ENCODE assay signal across 8 mouse cellular contexts in the genomic region with DNA sequence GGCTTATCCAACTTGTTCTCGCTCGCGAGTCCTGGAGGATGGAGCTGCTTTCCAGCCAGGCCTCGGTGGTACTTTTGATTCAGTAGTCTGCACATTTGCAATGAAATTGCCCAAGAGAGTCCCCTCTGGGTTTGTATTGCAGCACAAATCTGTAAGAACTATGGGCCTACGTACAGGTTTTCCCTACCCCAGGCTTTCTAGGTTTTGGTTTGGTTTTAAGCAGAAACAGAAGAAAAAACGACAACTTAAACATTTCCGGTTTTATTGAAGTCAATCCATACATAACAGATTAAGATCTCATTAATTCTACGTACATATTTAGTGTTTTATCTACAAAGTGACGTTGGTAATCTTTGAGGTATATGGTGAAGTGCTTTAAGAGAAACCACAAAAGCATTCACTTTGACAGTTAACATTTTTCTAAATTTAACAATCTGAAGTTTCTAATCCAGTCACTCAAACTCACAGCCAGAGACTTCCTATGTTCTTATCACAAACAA. TPM values are rescaled to one million over a fixed set of nuclear protein-coding genes. Genes with fewer than 3 reads are reported as not detected.
A peak's percentile ranks its signal among the peaks of the same experiment; 100 is the strongest.
DNase-seq lines count a peak whose midpoint lies in the region; ATAC-seq and TF ChIP-seq lines count a peak whose summit lies in the region.

No protein-coding gene starts in this region.

- H3K4me2 ChIP-seq in heart, embryonic 12.5 days = peak overlapping the region; percentile 100
- peak overlapping the region; percentile 100 for H3K4me2 ChIP-seq in forebrain, embryonic 15.5 days (replicated peaks)
- peak overlapping the region; percentile 86 for H3K4me2 ChIP-seq in liver, embryonic 14.5 days (ENCODE audit: low read depth)

- TF ChIP-seq EP300 in liver, embryonic 14.5 days (IDR thresholded peaks at IDR 0.05; ENCODE audit: low read depth) = no peak

- no peak for ATAC-seq in heart, embryonic 12.5 days (ENCODE audit: insufficient number of reproducible peaks, low FRiP score)
- ATAC-seq in forebrain, embryonic 15.5 days (replicated peaks) = no peak
- ATAC-seq in liver, embryonic 14.5 days (ENCODE audit: insufficient read depth) = no peak
- ATAC-seq in monocyte, adult 5-6 weeks (replicated peaks; ENCODE audit: insufficient number of reproducible peaks, low FRiP score, low TSS enrichment, poor library complexity, severe bottlenecking) = no peak

- 21% methylated on average over 9 of the region's 9 CpGs for WGBS in heart, embryonic 12.5 days
- 29% methylated on average over 9 of the region's 9 CpGs for WGBS in forebrain, embryonic 15.5 days
- WGBS in liver, embryonic 14.5 days (ENCODE audit: insufficient replicate concordance) = 9% methylated on average over 9 of the region's 9 CpGs

- H3K4me3 ChIP-seq in heart, embryonic 12.5 days = peak overlapping the region; percentile 69
- H3K4me3 ChIP-seq in ES-E14 (ENCODE audit: insufficient read depth in 1 of 2, low read depth in 1 of 2, low read length in 2 of 2, poor library complexity in 1 of 2, severe bottlenecking in 1 of 2) = peak overlapping the region; percentile 27 to 73
- peak overlapping the region; percentile 85 for H3K4me3 ChIP-seq in forebrain, embryonic 15.5 days
- H3K4me3 ChIP-seq in liver, embryonic 14.5 days (ENCODE audit: insufficient read depth in 1 of 2, low read depth in 2 of 2, low read length in 2 of 2) = peak overlapping the region; percentile 42 to 72

- peaks cover 9% of the 10 kb centered on the region for H3K4me1 ChIP-seq in heart, embryonic 12.5 days (replicated peaks)
- peaks cover 0 to 2% of the 10 kb centered on the region in 2 experiments; a peak in 1 of 4 replicates for H3K4me1 ChIP-seq in ES-E14 (ENCODE audit: control insufficient read depth in 2 of 2, insufficient read depth in 2 of 2, low read length in 2 of 2, poor library complexity in 1 of 2)
- H3K4me1 ChIP-seq in forebrain, embryonic 15.5 days = peaks cover 5% of the 10 kb centered on the region
- no peaks in the 10 kb centered on the region for H3K4me1 ChIP-seq in liver, embryonic 14.5 days (replicated peaks; ENCODE audit: control insufficient read depth in 2 of 2, insufficient read depth in 2 of 2, low read length in 1 of 2)

- no peak overlapping the region for H3K27ac ChIP-seq in heart, embryonic 12.5 days (ENCODE audit: poor library complexity, severe bottlenecking)
- H3K27ac ChIP-seq in ES-E14 (ENCODE audit: insufficient read depth, low read depth, low read length, poor library complexity, severe bottlenecking) = no peak overlapping the region
- H3K27ac ChIP-seq in forebrain, embryonic 15.5 days (replicated peaks) = no peak overlapping the region
- no peak overlapping the region for H3K27ac ChIP-seq in liver, embryonic 14.5 days

- H3K9ac ChIP-seq in heart, embryonic 12.5 days = peak overlapping the region; percentile 67
- H3K9ac ChIP-seq in ES-E14 (ENCODE audit: insufficient read depth, low read depth, low read length, poor library complexity, severe bottlenecking) = peak overlapping the region; percentile 58
- peak overlapping the region; percentile 56 for H3K9ac ChIP-seq in forebrain, embryonic 15.5 days (replicated peaks)
- no peak overlapping the region; the same call in 1 of the 2 replicates for H3K9ac ChIP-seq in liver, embryonic 14.5 days (replicated peaks)

- H3K9me3 ChIP-seq in heart, embryonic 12.5 days (replicated peaks) = no peaks in the 10 kb centered on the region
- H3K9me3 ChIP-seq in ES-E14 (ENCODE audit: control insufficient read depth, insufficient read depth, low read depth, low read length) = no peaks in the 10 kb centered on the region
- no peaks in the 10 kb centered on the region for H3K9me3 ChIP-seq in forebrain, embryonic 15.5 days
- H3K9me3 ChIP-seq in liver, embryonic 14.5 days (ENCODE audit: control insufficient read depth, low read length) = no peaks in the 10 kb centered on the region

- no peaks in the 10 kb centered on the region for H3K36me3 ChIP-seq in heart, embryonic 12.5 days
- no peaks in the 10 kb centered on the region for H3K36me3 ChIP-seq in ES-E14 (ENCODE audit: control insufficient read depth, insufficient read depth, low read length, poor library complexity, severe bottlenecking)
- no peaks in the 10 kb centered on the region for H3K36me3 ChIP-seq in forebrain, embryonic 15.5 days
- no peaks in the 10 kb centered on the region for H3K36me3 ChIP-seq in liver, embryonic 14.5 days (replicated peaks; ENCODE audit: control insufficient read depth, insufficient read depth, low read depth)

- peaks cover 15% of the 10 kb centered on the region for H3K27me3 ChIP-seq in heart, embryonic 12.5 days (replicated peaks)
- peaks cover 5% of the 10 kb centered on the region; the same call in 1 of the 2 replicates for H3K27me3 ChIP-seq in forebrain, embryonic 15.5 days
- H3K27me3 ChIP-seq in liver, embryonic 14.5 days (ENCODE audit: control insufficient read depth, insufficient read depth, low read length) = peaks cover 12% of the 10 kb centered on the region

- in situ Hi-C loops in ES-E14 (cut with MboI; ENCODE audit: low sequenced_read_pairs in 2 of 2, unreplicated experiment in 2 of 2) = no loop called here

- TF ChIP-seq CTCF in liver, embryonic 14.5 days (IDR thresholded peaks at IDR 0.05; ENCODE audit: low read depth) = no peak

- DNase-seq in heart, postnatal 4 days = no peak
- no peak for DNase-seq in ES-E14 (ENCODE audit: low read depth, low spot score)
- no peak for DNase-seq in liver, embryonic 14.5 days (ENCODE audit: low read depth in 3 of 3, low spot score in 3 of 3)
- no peak for DNase-seq in thymus, postnatal 4 days
- no peak for DNase-seq in spleen, postnatal 14 days (ENCODE audit: low spot score in 2 of 2)

TF ChIP-seq in ES-E14, 5 proteins besides CTCF, POLR2A, EP300 and RAD21:
- TF ChIP-seq MAFK (IDR thresholded peaks at IDR 0.05; ENCODE audit: insufficient read depth, low read depth, low read length) = no peak
- no peak for TF ChIP-seq ZC3H11A (IDR thresholded peaks at IDR 0.05; ENCODE audit: borderline replicate concordance, low read depth, low read length)
- TF ChIP-seq HCFC1 (IDR thresholded peaks at IDR 0.05; ENCODE audit: borderline replicate concordance, insufficient read depth, low read length) = no peak
- TF ChIP-seq ZNF384 (IDR thresholded peaks at IDR 0.05; ENCODE audit: low read depth, low read length) = no peak
- no peak for TF ChIP-seq CHD2 (IDR thresholded peaks at IDR 0.05; ENCODE audit: low read depth, low read length)

RNA-seq across cellular contexts. Expression of a gene that starts 0.6 kb away (rescaled TPM):
- polyA plus RNA-seq in heart, embryonic 12.5 days (2016; fragmentation: Nextera tagmentation; extraction: Ambion mirVana) = 1.8 and 2.2 TPM in 2 replicates
- 1 to 10 TPM; 1.8 to 2.2 TPM for total RNA-seq in heart, postnatal 4 days (2021)
- 3.3 and 3.7 TPM in 2 replicates for total RNA-seq in ES-E14 (2012; rRNA removed)
- polyA plus RNA-seq in forebrain, embryonic 15.5 days (2015; fragmentation: Nextera tagmentation; extraction: Ambion mirVana) = 3.0 and 3.2 TPM in 2 replicates
- polyA plus RNA-seq in liver, embryonic 14.5 days (2012; rRNA removed) = 0.22 and 0.25 TPM in 2 replicates
- polyA plus RNA-seq in liver, embryonic 14.5 days (2014; fragmentation: Nextera tagmentation; extraction: Ambion mirVana) = 0.16 and 0.20 TPM in 2 replicates
- 0.95 to 3.9 TPM (median 1.8 TPM) in 3 replicates for total RNA-seq in monocyte, adult 5-6 weeks (2017)

RNA-seq across cellular contexts. Expression of a gene that starts 53.6 kb away (rescaled TPM):
- polyA plus RNA-seq in heart, embryonic 12.5 days (2016; fragmentation: Nextera tagmentation; extraction: Ambion mirVana) = 16.6 and 17.9 TPM in 2 replicates
- total RNA-seq in heart, postnatal 4 days (2021) = 10 to 100 TPM; 23.2 to 29.8 TPM
- total RNA-seq in ES-E14 (2012; rRNA removed) = 57.7 and 63.4 TPM in 2 replicates
- polyA plus RNA-seq in forebrain, embryonic 15.5 days (2015; fragmentation: Nextera tagmentation; extraction: Ambion mirVana) = 25.1 and 26.7 TPM in 2 replicates
- polyA plus RNA-seq in liver, embryonic 14.5 days (2012; rRNA removed) = 9.2 and 10.4 TPM in 2 replicates
- 7.2 and 8.4 TPM in 2 replicates for polyA plus RNA-seq in liver, embryonic 14.5 days (2014; fragmentation: Nextera tagmentation; extraction: Ambion mirVana)
- total RNA-seq in monocyte, adult 5-6 weeks (2017) = 11.5 to 22.4 TPM (median 13.1 TPM) in 3 replicates
